Mouse (Mus musculus) spleen, adult 2 months (tissue): Measurements from ENCODE around the gene Slc24a3.

ENCODE experiments used
- CTCF ChIP-seq: fragments of 200-500 bp; IDR thresholded peaks from 2 replicates; pipeline ENCODE4 v1.5.1; 2011; ENCODE audit warnings: mild to moderate bottlenecking, inconsistent platforms; ENCODE audit not compliant: insufficient read depth, insufficient read length, insufficient replicate concordance; ENCODE audit errors: extremely low read depth
- POLR2A ChIP-seq: fragments of 200-500 bp; IDR thresholded peaks from 2 replicates; pipeline ENCODE4 v1.6.1; 2011; ENCODE audit warnings: low read depth, low read length, inconsistent platforms

DNA sequence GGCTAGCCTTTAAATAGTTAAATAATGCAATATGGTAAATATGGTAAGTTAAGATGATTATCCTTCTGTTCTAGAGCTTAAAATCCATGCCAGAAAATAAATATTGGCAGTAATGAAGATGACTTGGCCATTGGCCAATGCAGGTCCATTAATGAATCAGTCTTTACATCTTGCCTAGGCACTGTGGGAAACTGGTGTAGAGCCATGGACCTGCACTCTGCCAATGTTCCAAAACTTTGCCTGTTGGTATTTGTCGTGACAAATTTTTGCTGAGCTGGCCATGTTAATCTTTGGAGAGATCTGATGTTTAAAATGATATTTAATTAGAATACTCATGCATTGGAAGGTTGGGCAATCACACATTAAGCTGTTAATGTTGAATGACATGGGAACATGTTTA lies 129.4 kb downstream of the Slc24a3 start:
- TF ChIP-seq CTCF, result no peak
- no peak for TF ChIP-seq POLR2A
